Mouse (Mus musculus) gastrocnemius, postnatal 10 days (tissue): ENCODE measurements around the gene Nin. TPM values are rescaled to one million over a fixed set of nuclear protein-coding genes. Genes with fewer than 3 reads are reported as not detected.
"Not testable (repeated sequence)": the region's sequence is repeated elsewhere in the genome, so short reads cannot be mapped to it uniquely, and the experiment has no call there.

ENCODE experiments used
- DNase-seq: peaks from one replicate; pipeline ENCODE4 v3.0.0; 2021; ENCODE audit warnings: mixed read lengths
- long read RNA-seq, 2 experiments: library from polyadenylated mRNA; stranded (forward); transcript quantifications; one replicate each; pipeline ENCODE4 v2.0.0; 2021
- total RNA-seq, 2 experiments: library from RNA; stranded (reverse); gene quantifications; 2 replicates each; pipeline ENCODE4 v1.2.3; 2021

The Nin gene
- total RNA-seq, result 10 to 100 TPM; 30.3 to 33.4 TPM
- long read RNA-seq, experiment 1, full-length matches to known transcripts, result 5 of 18 reads
- long read RNA-seq, experiment 1, partial matches to known transcripts, result 1 of 18 reads
- long read RNA-seq, experiment 1, other reads (novel, unspliced or antisense), result 12 of 18 reads
- long read RNA-seq, experiment 2, full-length matches to known transcripts, result 8 of 20 reads
- long read RNA-seq, experiment 2, partial matches to known transcripts, result 4 of 20 reads
- long read RNA-seq, experiment 2, other reads (novel, unspliced or antisense), result 8 of 20 reads

DNA sequence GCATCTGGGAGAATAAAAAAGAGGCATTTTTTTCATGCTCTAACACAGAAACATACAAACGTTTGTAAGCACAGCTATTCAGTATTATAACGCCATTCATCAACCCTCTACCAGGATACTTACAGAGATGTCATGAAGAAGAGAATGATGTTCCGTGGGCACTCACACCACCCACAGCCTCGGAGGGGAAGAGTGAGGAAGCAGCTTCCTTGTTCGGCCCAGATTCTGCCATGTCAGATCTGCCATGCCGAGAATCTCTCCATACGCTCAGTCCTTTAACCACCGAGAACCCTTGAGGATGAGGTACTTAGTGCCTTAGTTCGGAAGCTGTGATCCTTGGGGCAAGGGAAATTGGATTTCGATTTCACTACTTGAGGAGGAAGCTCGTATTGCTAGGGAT is at the start of gene Nin:
Gene Nin (minus strand): TSS at position 367 of the 400 bp plus-strand sequence.
- DNase-seq, result no peak

- DNase-seq, result no peak
These were observed 47.5 kb upstream of the Nin start for GRCm38 (mm10) chr12:70161057-70161456.

DNA sequence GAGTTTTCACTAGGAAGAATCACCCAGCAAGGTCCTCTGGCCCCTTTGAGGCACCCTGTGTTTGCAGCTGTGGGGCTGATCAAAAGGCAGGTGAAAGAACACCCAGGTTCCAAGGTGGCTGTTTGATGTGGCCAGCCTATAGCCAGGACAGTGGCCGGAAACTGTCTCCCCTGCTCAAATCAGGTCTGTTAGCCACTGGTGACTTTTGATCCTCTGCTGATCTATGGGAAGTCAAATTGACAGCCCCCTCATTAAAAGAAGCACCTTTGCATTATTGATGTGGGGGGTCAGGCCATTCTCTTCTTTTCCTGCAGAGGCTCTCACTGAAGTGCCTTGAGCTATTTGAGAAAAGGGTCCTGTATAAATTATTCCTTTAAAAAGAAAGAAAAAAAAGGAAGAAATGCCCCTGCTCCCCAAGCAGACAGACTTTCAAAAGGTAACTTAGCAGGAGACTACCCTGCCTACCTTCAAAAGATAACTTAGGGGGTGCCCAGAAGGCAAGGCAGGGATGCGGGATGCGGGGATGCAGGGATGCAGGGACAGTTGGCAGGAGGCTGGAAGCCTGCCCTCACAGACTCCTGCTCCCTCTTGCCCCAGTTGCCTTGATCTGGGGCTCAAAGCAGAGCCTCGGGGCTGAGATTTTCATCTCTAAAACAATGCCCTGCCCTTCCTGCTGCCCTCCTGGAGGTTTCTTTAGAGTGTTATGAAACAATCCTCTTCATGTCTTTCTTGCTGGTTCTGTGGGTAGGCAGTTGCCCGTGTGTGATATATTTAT is 44.0 kb upstream of the Nin start:
- no peak for DNase-seq

GRCm38 (mm10) chr12:70156222-70156621 is 42.7 kb upstream of the Nin start:
- DNase-seq, result no peak

GRCm38 (mm10) chr12:70153842-70154241 is 40.3 kb upstream of the Nin start, which contains the start of gene Abhd12b:
Gene Abhd12b (plus strand): TSS chr12:70154142.
- DNase-seq, result no peak

GRCm38 (mm10) chr12:70148631-70149265 is 35.2 kb upstream of the Nin start:
- no peak for DNase-seq

DNA sequence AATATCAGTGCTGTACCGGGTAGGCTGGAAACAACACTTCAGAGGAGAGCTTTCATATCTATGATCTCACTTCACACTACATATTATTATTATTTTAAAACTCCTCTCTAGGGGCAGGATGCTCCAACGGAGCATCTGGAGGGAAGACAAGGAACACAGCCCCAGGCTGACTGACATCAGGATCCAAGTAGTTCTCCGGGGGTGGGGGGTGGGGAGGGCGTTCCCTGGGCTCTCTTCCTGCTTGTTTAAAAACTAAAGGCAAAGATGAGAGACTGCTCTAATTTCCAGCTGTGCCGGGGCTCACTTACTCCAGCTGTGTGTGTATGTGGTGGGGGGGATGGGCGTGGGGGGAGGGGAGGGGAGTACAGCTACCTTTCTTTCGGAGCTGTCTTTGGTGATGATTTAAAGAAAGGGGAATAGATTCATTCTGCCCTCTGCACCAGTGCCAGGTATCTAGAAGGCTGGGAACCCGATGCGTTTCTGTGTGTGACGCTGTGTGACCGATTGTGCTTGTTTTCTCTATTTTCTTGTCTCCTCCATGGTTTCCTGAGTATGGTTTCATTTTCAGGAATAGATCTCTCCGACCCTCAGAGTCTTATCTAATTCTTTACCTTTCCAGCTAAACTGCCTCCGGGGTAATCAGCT is 34.6 kb upstream of the Nin start:
- DNase-seq, result no peak

DNA sequence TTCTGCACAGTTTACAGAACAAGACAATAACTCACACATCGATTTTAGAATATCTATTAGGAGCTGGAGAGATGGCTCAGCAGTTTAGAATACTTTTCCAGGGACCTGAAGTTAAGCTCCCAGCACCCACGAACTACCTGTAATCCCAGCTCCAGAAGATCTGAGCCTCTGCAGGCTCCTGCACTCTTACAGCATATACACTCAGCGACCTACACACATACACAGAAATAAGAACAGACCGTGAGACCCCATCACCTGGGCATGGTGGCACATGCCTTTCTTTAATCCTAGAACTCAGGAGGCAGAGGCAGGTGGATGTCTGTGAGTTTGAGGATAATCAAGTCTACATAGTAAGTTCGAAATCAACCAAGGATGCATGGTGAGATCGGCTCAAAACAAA is 32.1 kb upstream of the Nin start:
- DNase-seq, result no peak

DNA sequence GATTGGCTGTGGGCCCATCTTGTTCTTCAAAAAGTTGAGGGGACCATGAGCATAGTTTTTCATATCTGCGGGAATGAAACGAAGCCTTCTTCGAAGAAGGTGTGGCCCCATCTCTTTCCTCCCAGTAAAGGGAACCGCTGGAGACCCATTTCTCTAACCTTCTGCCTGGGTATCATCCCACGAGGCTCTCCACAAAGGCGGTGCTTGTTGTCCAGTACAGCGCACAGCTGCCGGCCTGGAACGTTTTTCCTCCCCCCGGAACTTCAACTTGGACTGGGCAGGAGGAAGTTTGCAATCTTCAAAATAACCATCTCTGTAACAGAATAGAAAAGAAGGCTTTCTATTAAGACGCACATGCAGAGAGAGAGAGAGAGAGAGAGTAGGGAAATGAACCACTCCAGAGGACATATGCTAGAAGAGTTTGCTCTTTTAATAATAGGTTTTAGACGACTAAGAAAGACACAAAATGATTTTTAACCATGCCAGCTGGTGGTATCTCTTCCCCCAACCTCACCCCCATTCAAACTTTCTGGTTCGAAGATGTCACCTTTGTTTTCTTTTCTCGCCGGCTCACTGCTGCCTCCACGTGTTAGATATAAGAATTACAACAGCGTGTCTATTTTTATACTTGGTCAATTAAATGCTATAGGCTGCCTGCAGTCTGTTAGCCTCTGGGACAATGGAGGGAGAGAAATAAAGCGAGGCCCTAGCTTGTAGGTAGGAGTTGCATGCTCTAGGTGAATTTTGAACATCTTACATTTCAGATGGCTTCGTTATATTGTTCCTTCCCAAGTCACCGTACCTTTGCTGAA is 31.3 kb upstream of the Nin start:
- peak; percentile 39 for DNase-seq

GRCm38 (mm10) chr12:70144106-70144587 is 30.6 kb upstream of the Nin start:
- not testable (repeated sequence) for DNase-seq

GRCm38 (mm10) chr12:70140993-70141576 is 27.6 kb upstream of the Nin start:
- DNase-seq, result no peak

- no peak for DNase-seq
These were observed 27.0 kb upstream of the Nin start for GRCm38 (mm10) chr12:70140542-70140941.

GRCm38 (mm10) chr12:70139871-70140270 is 26.4 kb upstream of the Nin start:
- no peak for DNase-seq

- DNase-seq, result no peak
These were observed 24.1 kb upstream of the Nin start for GRCm38 (mm10) chr12:70137626-70138025.

GRCm38 (mm10) chr12:70137095-70137494 is 23.6 kb upstream of the Nin start:
- DNase-seq, result no peak

GRCm38 (mm10) chr12:70136185-70136756 is 22.8 kb upstream of the Nin start:
- no peak for DNase-seq

GRCm38 (mm10) chr12:70134627-70135235 is 21.2 kb upstream of the Nin start:
- DNase-seq, result no peak

GRCm38 (mm10) chr12:70131042-70131675 is 17.6 kb upstream of the Nin start:
- DNase-seq, result peak; percentile 66

- no peak for DNase-seq
These were observed 15.6 kb upstream of the Nin start for GRCm38 (mm10) chr12:70129105-70129504.

- DNase-seq, result no peak
These were observed 13.1 kb upstream of the Nin start for GRCm38 (mm10) chr12:70126626-70127025.
